Mouse (Mus musculus) embryonic fibroblast, embryonic 13.5 days (primary cell): ENCODE results near the gene Vstm2l.

Experiments used
- CTCF ChIP-seq: IDR thresholded peaks from 2 replicates; pipeline ENCODE4 v1.5.1; 2011; ENCODE audit warnings: mild to moderate bottlenecking, control low read depth, low read length, moderate library complexity, borderline replicate concordance; ENCODE audit not compliant: insufficient read depth
- POLR2A ChIP-seq: IDR thresholded peaks from 2 replicates; pipeline ENCODE4 v1.6.1; 2011; ENCODE audit warnings: low read depth, mild to moderate bottlenecking, control low read depth, low read length, moderate library complexity

DNA sequence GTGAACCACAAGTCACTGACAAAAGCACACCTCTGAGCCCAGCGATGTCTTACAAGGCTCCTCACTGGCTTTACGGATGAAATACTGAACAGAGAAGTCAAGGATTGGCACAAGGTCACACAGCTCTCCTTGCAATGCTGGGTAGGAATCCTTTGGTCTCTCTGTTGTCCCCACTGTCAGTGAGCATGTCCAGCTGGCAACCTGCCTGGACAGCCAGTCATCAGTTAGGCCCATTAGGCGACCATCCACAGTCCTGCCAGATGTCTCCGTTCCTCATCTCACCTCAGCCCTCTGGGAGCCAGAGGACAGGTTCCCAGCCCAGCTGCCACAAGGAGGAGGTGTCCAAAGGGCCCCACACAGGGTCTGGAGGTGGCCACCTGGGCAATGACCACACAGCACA lies 17.3 kb upstream of the Vstm2l start:
- no peak for TF ChIP-seq POLR2A
- no peak for TF ChIP-seq CTCF
